Mouse (Mus musculus): ENCODE measurements around the gene Arl6.

Arl6 gene

GRCm38 (mm10) chr16:59639102-59639691 lies at the start of gene Arl6:
Gene Arl6, minus strand, starts transcription at chr16:59639391.
- peak; percentile 92 for DNase-seq (ENCODE audit: low read depth, low spot score)

DNA sequence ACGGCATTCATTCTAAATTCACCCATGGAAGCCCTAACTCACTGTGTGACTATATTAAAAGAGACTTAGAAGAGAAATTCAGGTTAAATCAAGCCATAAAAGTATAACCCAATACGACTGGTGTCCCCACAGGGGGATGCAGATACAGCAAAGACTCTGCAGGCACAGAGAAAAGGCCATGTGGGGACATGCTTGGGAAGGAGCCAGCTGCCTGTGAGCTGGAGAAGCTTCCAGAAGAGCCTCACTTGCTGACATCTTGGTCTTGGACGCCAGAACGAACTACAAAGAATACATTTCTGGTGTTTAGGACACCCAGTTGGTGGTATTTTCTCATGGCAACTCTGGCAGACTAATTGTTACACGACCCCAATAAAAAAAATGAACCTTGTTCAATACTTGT lies 45.9 kb upstream of the Arl6 start:
- no peak for DNase-seq (ENCODE audit: low read depth, low spot score)

DNA sequence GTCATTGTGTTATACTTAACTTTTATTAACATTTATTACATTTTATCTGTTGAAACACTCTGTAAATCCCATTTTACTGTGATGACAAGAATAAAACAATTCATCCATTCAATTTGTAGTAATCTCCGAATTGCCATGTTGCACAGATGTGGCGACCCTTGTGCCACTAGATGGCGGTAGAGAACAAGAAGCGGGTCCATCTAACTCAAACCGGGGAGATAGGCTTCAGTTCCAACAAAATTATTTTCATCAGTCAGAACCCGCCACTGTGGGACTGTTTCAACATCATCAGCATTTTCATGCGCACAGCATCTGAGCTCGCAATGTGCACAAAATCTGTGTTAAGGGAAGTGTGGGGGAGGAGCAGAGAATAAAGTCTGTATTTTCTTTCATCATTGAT lies 44.2 kb upstream of the Arl6 start:
- DNase-seq (ENCODE audit: low read depth, low spot score), result peak; percentile 68

DNA sequence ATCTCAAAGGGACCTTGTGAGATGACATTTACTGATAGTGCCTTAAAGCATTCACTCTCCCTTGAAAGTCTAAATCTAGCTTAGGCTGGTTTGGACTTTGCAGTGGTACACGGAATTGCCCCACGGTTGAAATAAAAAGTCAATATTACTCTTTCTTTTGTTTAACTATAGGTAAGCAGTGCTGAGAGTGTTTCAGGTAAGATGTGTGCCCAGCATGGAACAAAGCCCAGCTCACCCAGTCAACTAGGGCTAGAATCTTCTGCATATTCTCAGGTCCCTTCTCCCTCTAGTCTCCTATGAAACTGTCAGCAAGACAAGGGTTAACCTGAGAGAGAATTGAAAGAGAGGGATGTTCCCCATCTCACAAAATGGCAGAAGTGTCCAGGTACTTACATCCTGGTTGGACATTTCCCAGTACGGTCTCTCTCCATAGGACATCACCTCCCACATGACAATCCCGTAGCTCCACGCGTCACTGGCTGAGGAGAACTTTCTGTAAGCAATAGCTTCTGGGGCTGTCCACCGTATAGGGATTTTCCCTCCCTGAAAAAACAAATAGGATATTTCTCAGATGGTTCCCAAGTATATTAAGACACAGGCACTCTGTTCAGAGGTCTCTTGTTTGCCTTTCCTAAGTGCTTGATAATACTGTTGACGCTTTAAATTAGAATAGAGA lies 43.2 kb upstream of the Arl6 start:
- no peak for DNase-seq (ENCODE audit: low read depth, low spot score)

DNA sequence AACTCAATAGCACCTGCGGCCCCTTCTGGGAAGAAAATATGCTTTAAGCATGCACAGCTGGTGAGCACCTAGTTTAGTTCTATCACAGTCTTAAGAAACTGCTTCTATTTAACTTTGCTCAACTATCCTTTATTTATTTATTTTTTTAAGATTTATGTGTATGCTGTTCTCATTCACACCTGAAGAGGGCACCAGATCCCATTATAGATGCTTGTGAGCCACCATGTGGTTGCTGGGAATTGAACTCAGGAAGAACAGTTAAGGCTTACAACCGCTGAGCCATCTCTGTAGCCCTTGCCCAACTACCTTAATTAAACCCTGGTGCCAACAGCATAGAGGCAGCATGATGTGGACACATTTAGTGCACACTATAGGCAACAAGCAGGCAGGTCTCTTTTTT lies 27.7 kb upstream of the Arl6 start:
- peak; percentile 26 for DNase-seq (ENCODE audit: low read depth, low spot score)

DNA sequence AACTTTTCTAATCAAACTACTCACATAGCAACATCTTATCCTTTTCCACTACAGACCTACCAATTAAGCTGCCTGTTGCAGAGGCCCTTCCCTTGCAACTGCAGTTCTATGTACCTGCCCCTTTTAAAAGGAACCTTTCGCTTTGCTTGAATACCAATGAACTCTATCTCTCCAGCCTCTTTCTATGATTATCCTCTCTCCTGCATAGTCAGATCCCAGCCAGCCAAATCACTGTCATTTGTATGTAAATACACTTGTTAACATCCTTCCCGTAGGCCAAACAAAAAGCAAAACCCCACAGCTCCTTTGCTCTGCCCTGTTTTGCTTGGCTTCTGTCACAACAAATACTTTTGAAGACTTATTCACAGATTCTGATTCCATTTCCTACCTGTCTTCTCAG lies 4.6 kb upstream of the Arl6 start:
- peak; percentile 78 for DNase-seq (ENCODE audit: low read depth, low spot score)

DNA sequence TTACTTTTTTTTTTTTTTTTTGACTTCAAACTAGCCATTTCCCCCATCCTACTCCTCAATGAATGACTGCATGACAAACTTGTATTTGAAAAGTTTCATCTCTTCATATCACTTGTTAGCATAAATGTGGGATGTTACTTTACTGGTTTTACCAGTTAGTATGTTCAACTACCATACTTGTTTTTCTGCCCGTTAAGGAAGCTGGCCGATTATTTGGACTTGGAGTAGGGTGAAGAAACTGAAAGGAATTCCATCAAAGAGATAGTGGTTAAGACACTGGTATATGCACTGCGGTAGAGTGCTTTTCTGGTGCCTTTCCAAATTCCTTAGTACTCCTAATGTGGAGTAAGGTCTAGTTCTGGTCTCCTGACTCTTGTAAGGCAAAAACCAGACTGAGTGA lies 794 bp upstream of the Arl6 start:
- no peak for DNase-seq (ENCODE audit: low read depth, low spot score)

DNA sequence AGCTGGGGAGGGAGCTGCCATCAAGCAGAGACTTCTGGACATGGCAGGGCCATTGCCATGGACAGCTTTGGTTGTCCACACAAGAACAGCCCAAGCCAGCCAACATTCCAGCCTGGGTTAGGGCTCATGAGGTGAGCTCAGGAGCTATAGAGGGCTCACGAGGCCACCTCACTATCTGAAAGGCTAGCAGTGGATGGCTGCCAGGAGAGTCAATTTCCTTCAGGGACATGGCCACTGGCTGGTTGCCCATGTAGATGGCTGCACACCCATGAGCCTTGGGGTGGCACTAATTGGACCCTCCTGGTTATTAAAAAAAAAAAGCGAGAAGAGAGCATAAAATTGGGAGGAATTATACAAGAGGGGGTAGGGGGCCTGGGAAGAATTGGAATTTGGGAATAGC lies 4.6 kb downstream of the Arl6 start:
- DNase-seq (ENCODE audit: low read depth, low spot score), result no peak

GRCm38 (mm10) chr16:59621554-59621953 lies 17.6 kb downstream of the Arl6 start:
- DNase-seq (ENCODE audit: low read depth, low spot score), result no peak

DNA sequence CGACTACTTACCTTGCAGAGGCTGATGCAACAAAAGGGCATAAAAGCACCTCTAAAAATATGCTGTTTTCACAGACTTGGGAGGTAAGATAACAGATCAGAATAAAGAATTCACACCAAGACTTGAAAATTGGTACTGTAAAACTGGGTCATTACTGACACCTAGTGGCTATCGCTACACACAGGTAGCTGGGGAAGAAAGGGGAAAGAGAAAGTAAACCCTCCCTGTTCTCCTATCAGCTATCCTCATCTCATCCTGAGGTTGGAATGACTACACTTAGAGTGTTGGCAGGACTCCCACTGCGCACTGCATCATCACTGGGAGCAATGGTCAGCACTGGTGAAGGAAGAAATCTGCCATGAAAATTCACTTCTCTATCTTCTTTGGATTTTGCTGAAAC lies 22.0 kb downstream of the Arl6 start:
- peak; percentile 63 for DNase-seq (ENCODE audit: low read depth, low spot score)

GRCm38 (mm10) chr16:59615675-59616074 lies 23.5 kb downstream of the Arl6 start:
- no peak for DNase-seq (ENCODE audit: low read depth, low spot score)

DNA sequence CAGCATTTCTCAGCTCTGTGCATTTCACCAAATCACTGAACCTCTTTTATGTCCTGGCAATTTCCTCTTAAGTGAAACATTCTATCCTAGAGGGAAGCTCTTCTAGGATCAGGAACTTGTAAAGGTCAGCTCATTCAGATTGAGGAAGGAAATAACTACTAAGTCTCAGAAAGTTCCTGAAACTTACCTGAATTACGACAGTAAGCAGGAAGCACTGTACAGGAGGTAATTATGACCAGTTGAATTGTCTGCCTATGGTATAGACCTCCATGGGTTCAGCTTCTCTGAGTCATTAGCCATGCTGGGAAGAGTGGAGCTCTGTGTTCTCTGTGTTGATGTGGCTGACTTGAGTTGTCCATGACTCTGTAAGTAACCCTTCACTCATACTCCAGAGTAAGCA lies 28.4 kb downstream of the Arl6 start:
- DNase-seq (ENCODE audit: low read depth, low spot score), result no peak

DNA sequence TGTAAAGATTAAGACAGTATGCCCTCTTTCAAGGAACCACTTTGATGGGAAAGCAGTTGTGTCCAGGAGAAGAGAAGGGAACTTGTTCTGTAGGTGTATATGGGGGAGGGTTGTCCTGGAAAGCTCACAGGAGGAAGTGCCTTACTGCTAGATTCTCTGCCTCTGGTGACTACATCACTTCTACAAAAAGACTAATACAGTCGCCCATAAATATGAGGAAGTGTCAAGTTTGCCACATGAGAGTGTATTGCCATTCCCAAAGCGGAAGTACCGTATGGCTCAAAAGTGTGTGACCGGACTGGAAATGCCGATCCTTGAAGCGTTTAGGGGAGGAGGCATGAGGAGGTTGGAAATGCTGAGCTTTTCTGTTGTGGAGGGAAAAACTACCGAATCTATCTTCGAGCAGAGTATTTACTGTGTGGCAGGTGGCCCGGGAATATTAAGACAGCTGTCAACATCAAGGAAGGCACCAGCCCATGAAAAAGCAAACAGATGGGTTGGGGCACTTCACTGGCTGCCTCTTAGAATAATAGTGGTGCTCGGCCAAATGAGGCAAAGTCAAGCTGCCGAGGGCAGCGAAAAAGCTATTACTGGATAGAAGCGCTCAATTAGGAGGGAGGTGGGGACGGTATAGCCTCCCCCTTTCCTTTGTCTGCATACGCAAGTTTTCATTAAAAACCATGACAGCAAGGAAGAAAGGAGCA lies 35.0 kb downstream of the Arl6 start:
- DNase-seq (ENCODE audit: low read depth, low spot score), result no peak

- DNase-seq (ENCODE audit: low read depth, low spot score), result peak; percentile 75
Observed at GRCm38 (mm10) chr16:59600311-59601251, 38.6 kb downstream of the Arl6 start, which contains the start of gene Crybg3. Gene Crybg3, minus strand, starts transcription at chr16:59600979.

GRCm38 (mm10) chr16:59599411-59600265 lies 39.6 kb downstream of the Arl6 start:
- DNase-seq (ENCODE audit: low read depth, low spot score), result peak; percentile 30

DNA sequence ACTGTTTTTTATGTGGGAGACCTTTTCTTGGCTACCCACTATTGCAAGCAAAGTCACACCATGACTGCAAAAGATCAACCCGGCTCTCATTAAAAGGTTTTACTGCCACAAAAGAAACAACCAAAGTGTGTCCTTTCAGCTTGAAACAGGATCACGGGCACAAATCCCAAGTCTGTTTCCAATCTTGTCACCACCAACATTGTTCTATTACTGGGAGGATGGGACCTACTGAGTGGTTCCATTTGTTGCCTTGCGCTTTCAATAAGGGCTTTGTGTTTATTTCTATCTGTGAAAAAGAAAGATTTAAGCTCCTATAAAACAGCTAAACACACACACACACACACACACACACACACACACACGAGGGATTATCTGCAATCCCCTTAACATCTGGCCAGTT lies 40.2 kb downstream of the Arl6 start:
- DNase-seq (ENCODE audit: low read depth, low spot score), result no peak

- DNase-seq (ENCODE audit: low read depth, low spot score), result no peak
Observed at GRCm38 (mm10) chr16:59597256-59597655, 41.9 kb downstream of the Arl6 start.

DNA sequence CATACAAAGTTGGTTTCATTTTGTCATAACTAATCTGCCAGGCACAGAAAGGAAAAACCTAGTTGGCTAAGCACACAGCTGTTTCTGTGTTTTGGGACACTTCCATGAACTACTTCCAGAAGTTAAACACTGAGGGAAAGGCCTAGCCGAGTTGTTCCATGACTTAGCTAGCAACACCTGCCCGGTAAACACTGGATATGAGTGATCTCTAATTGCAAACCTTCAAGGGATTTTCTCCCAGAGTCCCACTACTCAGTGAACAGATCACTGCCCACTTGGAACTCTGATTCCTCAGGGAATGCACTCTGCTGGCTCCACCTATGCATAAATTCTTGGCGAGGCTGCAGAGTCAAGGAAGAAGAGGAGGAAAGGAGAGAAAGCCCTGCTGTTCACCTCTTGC lies 44.5 kb downstream of the Arl6 start:
- DNase-seq (ENCODE audit: low read depth, low spot score), result peak; percentile 50

GRCm38 (mm10) chr16:59590790-59591189 lies 48.4 kb downstream of the Arl6 start:
- no peak for DNase-seq (ENCODE audit: low read depth, low spot score)

GRCm38 (mm10) chr16:59588351-59589025 lies 50.7 kb downstream of the Arl6 start:
- DNase-seq (ENCODE audit: low read depth, low spot score), result peak; percentile 62
